Mouse (Mus musculus): ENCODE results near the gene Skp2. TPM values are rescaled to one million over a fixed set of nuclear protein-coding genes. Genes with fewer than 3 reads are reported as not detected.

The Skp2 gene
- polyA plus RNA-seq, 1 experiment from 2014 or later: 70.8 TPM

- Histone ChIP-seq H3K4me2 (replicated peaks; ENCODE audit: low read depth, low read length) (no peak overlapping the region), H3K9me3 (ENCODE audit: control insufficient read depth, low read depth, low read length) (no peaks in the 10 kb centered on the region), H3K36me3 (ENCODE audit: control insufficient read depth, insufficient read depth, low read length) (peaks cover 22% of the 10 kb centered on the region), H3K4me3 (ENCODE audit: low read depth, low read length) (no peak overlapping the region), H3K27me3 (ENCODE audit: control insufficient read depth, insufficient read depth, low read length) (no peaks in the 10 kb centered on the region), H3K4me1 (ENCODE audit: control insufficient read depth, insufficient read depth, low read length) (no peaks in the 10 kb centered on the region), H3K27ac (ENCODE audit: low read length) (no peak overlapping the region), H3K9ac (replicated peaks; ENCODE audit: low read depth, low read length) (no peak overlapping the region)
- WGBS: 71% methylated on average over 13 of the region's 13 CpGs
- ATAC-seq (ENCODE audit: insufficient number of reproducible peaks, insufficient read depth, low FRiP score, low read depth): no peak
Measured at GRCm38 (mm10) chr15:9106303-9107074, 48.7 kb downstream of the Skp2 start.

DNA sequence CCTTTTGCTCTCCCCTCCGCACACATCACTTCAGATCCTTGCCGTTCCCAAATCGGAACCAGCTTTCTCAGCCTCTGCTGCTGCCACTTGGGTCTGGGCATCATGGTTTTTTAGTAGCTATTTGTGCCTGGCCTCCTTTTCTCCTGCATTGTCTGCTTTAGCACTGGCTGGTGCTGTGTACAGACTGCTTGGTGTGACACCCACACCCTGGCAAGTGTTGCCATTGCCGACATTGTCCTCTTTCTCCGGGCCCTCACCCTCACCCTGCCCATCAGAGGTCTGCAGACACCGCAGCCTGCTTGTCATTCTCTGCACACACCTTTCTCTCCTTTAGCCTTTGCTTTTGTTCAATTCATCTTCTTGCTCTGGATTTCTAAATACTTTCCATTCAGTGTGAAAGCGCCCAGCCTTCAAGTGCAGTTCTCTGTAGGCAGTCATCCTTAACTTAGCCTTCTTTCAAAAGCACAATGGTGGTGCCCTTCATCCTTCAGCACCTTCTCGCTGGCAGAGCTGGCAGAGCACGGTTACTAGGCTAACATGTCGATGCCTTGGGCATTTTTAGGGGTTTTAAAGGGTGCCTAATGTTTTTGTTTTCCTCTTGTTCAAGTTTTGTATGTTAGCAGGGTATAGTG lies 54.7 kb downstream of the Skp2 start:
- 96% methylated on average over 10 of the region's 10 CpGs for WGBS

GRCm38 (mm10) chr15:9096865-9097264 lies 58.4 kb downstream of the Skp2 start:
- Histone ChIP-seq H3K4me3 (ENCODE audit: low read depth, low read length) (no peak overlapping the region), H3K27me3 (ENCODE audit: control insufficient read depth, insufficient read depth, low read length) (no peaks in the 10 kb centered on the region), H3K4me1 (ENCODE audit: control insufficient read depth, insufficient read depth, low read length) (peaks cover 7% of the 10 kb centered on the region; the same call in 1 of the 2 replicates), H3K9ac (replicated peaks; ENCODE audit: low read depth, low read length) (no peak overlapping the region), H3K9me3 (ENCODE audit: control insufficient read depth, low read depth, low read length) (no peaks in the 10 kb centered on the region), H3K4me2 (replicated peaks; ENCODE audit: low read depth, low read length) (no peak overlapping the region), H3K27ac (ENCODE audit: low read length) (no peak overlapping the region), H3K36me3 (ENCODE audit: control insufficient read depth, insufficient read depth, low read length) (peaks cover 25% of the 10 kb centered on the region)
- 87% methylated on average over 4 of the region's 4 CpGs for WGBS
- ATAC-seq (ENCODE audit: insufficient number of reproducible peaks, insufficient read depth, low FRiP score, low read depth): no peak

More for the DNA sequence above, 54.7 kb downstream of the Skp2 start:
- Histone ChIP-seq H3K9me3 (ENCODE audit: control insufficient read depth, low read depth, low read length) (no peaks in the 10 kb centered on the region), H3K4me1 (ENCODE audit: control insufficient read depth, insufficient read depth, low read length) (no peaks in the 10 kb centered on the region), H3K27ac (ENCODE audit: low read length) (no peak overlapping the region), H3K4me3 (ENCODE audit: low read depth, low read length) (no peak overlapping the region), H3K9ac (replicated peaks; ENCODE audit: low read depth, low read length) (no peak overlapping the region), H3K4me2 (replicated peaks; ENCODE audit: low read depth, low read length) (no peak overlapping the region), H3K36me3 (ENCODE audit: control insufficient read depth, insufficient read depth, low read length) (peaks cover 23% of the 10 kb centered on the region), H3K27me3 (ENCODE audit: control insufficient read depth, insufficient read depth, low read length) (no peaks in the 10 kb centered on the region)
- ATAC-seq (ENCODE audit: insufficient number of reproducible peaks, insufficient read depth, low FRiP score, low read depth): no peak

DNA sequence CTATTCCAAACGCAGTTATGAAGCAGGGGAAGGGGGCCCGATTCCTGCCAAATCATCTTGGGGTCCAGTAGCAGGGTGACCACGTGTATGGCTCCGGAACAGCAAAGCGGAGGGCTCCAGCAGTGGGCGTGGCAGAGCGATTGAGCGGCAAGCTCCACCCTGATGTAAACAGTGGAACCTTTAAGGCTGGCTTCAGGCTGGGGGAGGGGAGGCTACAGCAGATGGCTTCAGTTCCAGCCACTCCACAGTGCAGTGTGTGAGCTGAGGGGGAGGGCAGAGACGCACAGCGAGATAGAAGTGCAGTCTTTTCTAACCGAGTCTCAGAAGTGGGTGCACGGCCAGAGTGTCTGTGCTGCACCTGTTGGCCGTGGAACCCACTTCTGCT lies 60.9 kb downstream of the Skp2 start:
- ATAC-seq (ENCODE audit: insufficient number of reproducible peaks, insufficient read depth, low FRiP score, low read depth): peak; percentile 91
- no peak overlapping the region for H3K9ac ChIP-seq (replicated peaks; ENCODE audit: low read depth, low read length)
- peaks cover 16% of the 10 kb centered on the region for H3K36me3 ChIP-seq (ENCODE audit: control insufficient read depth, insufficient read depth, low read length)

GRCm38 (mm10) chr15:9093598-9094365 lies 61.4 kb downstream of the Skp2 start:
- peaks cover 7% of the 10 kb centered on the region; the same call in 1 of the 2 replicates for H3K4me1 ChIP-seq (ENCODE audit: control insufficient read depth, insufficient read depth, low read length)
- peak; percentile 35; the same call in 1 of the 2 replicates for ATAC-seq (ENCODE audit: insufficient number of reproducible peaks, insufficient read depth, low FRiP score, low read depth)
- no peak overlapping the region for H3K9ac ChIP-seq (replicated peaks; ENCODE audit: low read depth, low read length)
- no peak overlapping the region for H3K4me3 ChIP-seq (ENCODE audit: low read depth, low read length)
- H3K9me3 ChIP-seq (ENCODE audit: control insufficient read depth, low read depth, low read length): no peaks in the 10 kb centered on the region
- peak overlapping the region; percentile 22 for H3K4me2 ChIP-seq (replicated peaks; ENCODE audit: low read depth, low read length)
- peaks cover 16% of the 10 kb centered on the region for H3K36me3 ChIP-seq (ENCODE audit: control insufficient read depth, insufficient read depth, low read length)
- WGBS: 68% methylated on average over 11 of the region's 11 CpGs
- H3K27me3 ChIP-seq (ENCODE audit: control insufficient read depth, insufficient read depth, low read length): no peaks in the 10 kb centered on the region
- no peak overlapping the region for H3K27ac ChIP-seq (ENCODE audit: low read length)

More for the DNA sequence above, 60.9 kb downstream of the Skp2 start:
- no peaks in the 10 kb centered on the region for H3K9me3 ChIP-seq (ENCODE audit: control insufficient read depth, low read depth, low read length)
- WGBS: 8% methylated on average over 13 of the region's 13 CpGs
- no peaks in the 10 kb centered on the region for H3K27me3 ChIP-seq (ENCODE audit: control insufficient read depth, insufficient read depth, low read length)
- no peak overlapping the region for H3K4me3 ChIP-seq (ENCODE audit: low read depth, low read length)
- peaks cover 7% of the 10 kb centered on the region; the same call in 1 of the 2 replicates for H3K4me1 ChIP-seq (ENCODE audit: control insufficient read depth, insufficient read depth, low read length)
- no peak overlapping the region for H3K27ac ChIP-seq (ENCODE audit: low read length)
- H3K4me2 ChIP-seq (replicated peaks; ENCODE audit: low read depth, low read length): peak overlapping the region; percentile 22

GRCm38 (mm10) chr15:9090662-9091061 lies 64.6 kb downstream of the Skp2 start:
- 90% methylated on average over 5 of the region's 5 CpGs for WGBS
- ATAC-seq (ENCODE audit: insufficient number of reproducible peaks, insufficient read depth, low FRiP score, low read depth): no peak
- peaks cover 11% of the 10 kb centered on the region; the same call in 1 of the 2 replicates for H3K36me3 ChIP-seq (ENCODE audit: control insufficient read depth, insufficient read depth, low read length)

DNA sequence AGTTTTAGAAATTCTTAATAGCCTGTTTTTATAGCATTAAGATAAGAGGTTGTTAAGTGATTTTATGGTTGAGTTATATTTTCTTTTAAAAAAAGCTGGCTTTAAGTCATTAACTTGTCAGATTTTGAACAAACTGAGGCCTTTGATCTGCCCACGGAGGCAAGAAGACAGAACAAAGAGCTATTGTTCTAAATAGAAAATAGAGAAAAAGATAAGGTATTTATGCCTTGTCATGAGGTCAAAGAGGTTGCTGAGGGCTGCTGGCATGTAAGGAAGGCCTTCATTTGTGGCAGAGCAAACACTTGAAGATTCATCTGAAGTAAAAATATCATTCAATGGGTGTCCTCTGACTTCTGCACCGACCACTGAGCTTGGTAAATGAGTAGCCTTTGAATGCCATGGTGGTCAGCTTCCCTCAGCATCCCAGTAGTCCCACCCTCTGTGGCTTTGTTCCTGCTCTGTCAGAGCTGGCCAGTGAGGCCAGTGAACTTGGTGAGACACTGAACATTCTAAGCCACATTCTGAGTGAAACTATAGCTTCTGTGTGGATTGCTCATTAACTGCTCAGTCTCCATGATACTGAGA lies 66.0 kb downstream of the Skp2 start:
- no peak for ATAC-seq (ENCODE audit: insufficient number of reproducible peaks, insufficient read depth, low FRiP score, low read depth)
- Histone ChIP-seq H3K4me3 (ENCODE audit: low read depth, low read length) (no peak overlapping the region), H3K36me3 (ENCODE audit: control insufficient read depth, insufficient read depth, low read length) (peaks cover 11% of the 10 kb centered on the region; the same call in 1 of the 2 replicates), H3K4me2 (replicated peaks; ENCODE audit: low read depth, low read length) (no peak overlapping the region), H3K27ac (ENCODE audit: low read length) (peak overlapping the region; percentile 22; the same call in 1 of the 2 replicates), H3K9me3 (ENCODE audit: control insufficient read depth, low read depth, low read length) (no peaks in the 10 kb centered on the region), H3K4me1 (ENCODE audit: control insufficient read depth, insufficient read depth, low read length) (0 out of 2 replicates have a peak, but pooled peaks cover 1% of the 10 kb centered on the region), H3K9ac (replicated peaks; ENCODE audit: low read depth, low read length) (no peak overlapping the region), H3K27me3 (ENCODE audit: control insufficient read depth, insufficient read depth, low read length) (no peaks in the 10 kb centered on the region)
- 45% methylated on average over 2 of the region's 2 CpGs for WGBS

More at GRCm38 (mm10) chr15:9090662-9091061, 64.6 kb downstream of the Skp2 start:
- H3K27me3 ChIP-seq (ENCODE audit: control insufficient read depth, insufficient read depth, low read length): no peaks in the 10 kb centered on the region
- H3K4me3 ChIP-seq (ENCODE audit: low read depth, low read length): no peak overlapping the region
- H3K9me3 ChIP-seq (ENCODE audit: control insufficient read depth, low read depth, low read length): no peaks in the 10 kb centered on the region
- H3K9ac ChIP-seq (replicated peaks; ENCODE audit: low read depth, low read length): no peak overlapping the region
- H3K4me1 ChIP-seq (ENCODE audit: control insufficient read depth, insufficient read depth, low read length): peaks cover 7% of the 10 kb centered on the region; the same call in 1 of the 2 replicates
- no peak overlapping the region for H3K4me2 ChIP-seq (replicated peaks; ENCODE audit: low read depth, low read length)
- no peak overlapping the region for H3K27ac ChIP-seq (ENCODE audit: low read length)

DNA sequence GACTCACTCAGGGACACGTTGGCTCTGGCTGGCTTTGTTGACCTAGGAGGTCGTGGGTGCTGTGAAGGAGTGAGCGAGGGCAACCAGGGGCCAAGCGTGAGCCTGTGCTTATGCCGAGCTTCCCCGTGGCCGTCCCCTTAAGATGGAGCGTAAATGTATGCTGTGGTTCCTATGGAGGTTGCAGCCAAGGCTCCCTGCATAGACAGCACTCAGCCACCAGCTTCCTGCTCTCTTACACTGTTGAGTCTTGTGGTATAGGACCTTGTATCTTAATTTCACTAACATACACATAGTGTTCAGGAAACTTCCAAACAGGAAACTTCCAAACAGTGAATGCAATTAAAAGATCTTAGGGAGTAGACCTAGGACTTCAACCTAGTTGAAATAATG lies 66.5 kb downstream of the Skp2 start:
- no peaks in the 10 kb centered on the region for H3K9me3 ChIP-seq (ENCODE audit: control insufficient read depth, low read depth, low read length)
- 64% methylated on average over 8 of the region's 8 CpGs for WGBS
- H3K4me1 ChIP-seq (ENCODE audit: control insufficient read depth, insufficient read depth, low read length): no peaks in the 10 kb centered on the region
- no peak overlapping the region for H3K9ac ChIP-seq (replicated peaks; ENCODE audit: low read depth, low read length)
- H3K27me3 ChIP-seq (ENCODE audit: control insufficient read depth, insufficient read depth, low read length): no peaks in the 10 kb centered on the region
- H3K4me2 ChIP-seq (replicated peaks; ENCODE audit: low read depth, low read length): no peak overlapping the region
- H3K27ac ChIP-seq (ENCODE audit: low read length): no peak overlapping the region
- 0 out of 2 replicates have a peak, but pooled peaks have one; percentile 42 for ATAC-seq (ENCODE audit: insufficient number of reproducible peaks, insufficient read depth, low FRiP score, low read depth)
- H3K36me3 ChIP-seq (ENCODE audit: control insufficient read depth, insufficient read depth, low read length): peaks cover 9% of the 10 kb centered on the region; the same call in 1 of the 2 replicates
- no peak overlapping the region for H3K4me3 ChIP-seq (ENCODE audit: low read depth, low read length)
